Mouse (Mus musculus) CD8-positive naive resting alpha-beta T cell, adult 2 months (primary cell): ENCODE results near the gene Snx17.
"Not testable (repeated sequence)": the region's sequence is repeated elsewhere in the genome, so short reads cannot be mapped to it uniquely, and the experiment has no call there.

Experiments used
- DNase-seq, 2 experiments: peaks; one replicate each; pipeline ENCODE4 v3.0.0; 2022; ENCODE audit warnings: low read depth in 2 of 2, low spot score in 2 of 2

The Snx17 gene

DNA sequence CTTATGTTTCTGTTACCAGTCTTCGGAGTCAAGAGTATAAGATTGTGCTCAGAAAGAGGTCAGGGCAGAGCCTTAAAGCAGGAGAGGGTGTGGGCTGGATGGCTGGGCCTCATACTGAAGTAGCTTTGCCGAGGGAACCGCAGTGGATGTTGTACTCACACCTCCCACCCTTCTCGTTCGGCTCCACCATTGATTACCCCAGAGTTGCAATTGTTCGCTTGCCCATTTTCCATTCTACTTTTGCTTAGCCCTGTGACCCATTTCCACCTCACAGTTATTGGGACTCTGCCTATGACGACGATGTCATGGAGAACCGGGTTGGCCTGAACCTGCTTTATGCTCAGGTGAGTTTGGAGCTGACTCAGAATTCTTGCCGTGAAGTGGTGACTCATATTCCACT, 3.2 kb downstream of the Snx17 start:
- DNase-seq = no peak

DNA sequence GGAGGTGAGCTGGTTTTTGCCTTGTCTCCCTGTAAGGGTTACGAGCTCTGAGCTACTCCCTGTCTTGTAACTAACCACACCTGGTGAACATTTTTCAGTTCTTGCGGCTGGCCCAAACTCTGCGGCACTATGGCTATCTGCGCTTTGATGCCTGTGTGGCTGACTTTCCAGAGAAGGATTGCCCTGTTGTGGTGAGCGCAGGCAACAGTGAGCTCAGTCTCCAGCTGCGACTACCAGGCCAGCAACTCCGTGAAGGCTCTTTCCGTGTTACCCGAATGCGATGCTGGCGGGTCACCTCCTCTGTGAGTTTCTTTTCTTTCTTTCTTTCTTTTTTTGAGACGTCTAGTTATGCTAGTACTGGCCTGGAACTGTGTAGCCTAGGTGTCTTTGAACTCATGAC, 4.0 kb downstream of the Snx17 start:
- DNase-seq = no peak

DNA sequence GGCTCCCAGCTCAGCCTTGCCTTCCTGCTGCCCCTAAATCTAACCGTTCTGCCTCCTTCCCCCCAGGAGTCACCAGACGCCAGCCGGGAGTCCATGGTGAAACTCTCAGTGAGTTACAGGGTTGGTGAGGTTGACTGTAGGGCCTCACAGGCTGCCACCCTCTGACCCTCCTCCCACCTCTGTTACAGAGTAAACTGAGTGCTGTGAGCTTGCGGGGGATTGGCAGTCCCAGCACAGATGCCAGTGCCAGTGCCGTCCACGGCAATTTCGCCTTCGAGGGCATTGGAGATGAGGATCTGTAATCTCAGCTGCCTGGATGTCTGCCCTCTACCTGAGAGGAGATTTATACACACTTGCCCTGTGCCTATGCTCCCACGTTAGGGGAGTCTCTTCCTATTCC, 5.1 kb downstream of the Snx17 start:
- DNase-seq = no peak

DNA sequence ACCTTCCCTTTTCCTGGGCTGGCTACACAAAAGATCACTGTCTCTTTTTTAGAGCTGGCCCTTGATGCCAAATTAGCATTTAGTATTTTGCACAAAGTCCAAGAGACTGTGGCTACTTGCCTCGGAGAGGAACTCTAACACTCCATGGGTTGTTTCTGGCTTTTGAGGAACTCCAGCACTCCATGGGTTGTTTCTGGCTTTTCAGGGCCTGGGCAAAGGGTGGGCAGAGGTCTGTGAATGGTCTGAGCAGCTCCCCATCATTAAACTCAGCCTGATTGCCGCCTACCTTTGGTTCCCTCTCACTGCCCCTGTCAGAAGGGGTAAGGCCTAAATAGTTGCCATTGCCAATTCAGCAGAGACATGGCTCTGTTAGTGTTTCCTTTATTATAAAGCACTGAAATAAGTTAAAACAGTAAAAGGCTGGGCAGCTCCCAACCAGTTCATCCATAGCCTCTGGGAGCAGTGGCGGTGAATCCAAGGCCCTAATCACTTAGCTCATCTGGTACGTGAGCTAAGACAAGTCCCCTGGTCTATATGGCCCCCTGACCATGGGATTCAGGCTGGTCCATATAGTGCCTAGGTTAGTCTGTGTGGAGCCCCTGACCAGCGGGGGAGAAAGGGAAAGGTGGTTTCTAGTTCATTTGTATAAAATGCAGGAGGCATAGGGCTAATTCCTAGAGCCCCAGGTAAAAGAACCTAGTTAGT, 5.7 kb downstream of the Snx17 start:
- DNase-seq = no peak

DNA sequence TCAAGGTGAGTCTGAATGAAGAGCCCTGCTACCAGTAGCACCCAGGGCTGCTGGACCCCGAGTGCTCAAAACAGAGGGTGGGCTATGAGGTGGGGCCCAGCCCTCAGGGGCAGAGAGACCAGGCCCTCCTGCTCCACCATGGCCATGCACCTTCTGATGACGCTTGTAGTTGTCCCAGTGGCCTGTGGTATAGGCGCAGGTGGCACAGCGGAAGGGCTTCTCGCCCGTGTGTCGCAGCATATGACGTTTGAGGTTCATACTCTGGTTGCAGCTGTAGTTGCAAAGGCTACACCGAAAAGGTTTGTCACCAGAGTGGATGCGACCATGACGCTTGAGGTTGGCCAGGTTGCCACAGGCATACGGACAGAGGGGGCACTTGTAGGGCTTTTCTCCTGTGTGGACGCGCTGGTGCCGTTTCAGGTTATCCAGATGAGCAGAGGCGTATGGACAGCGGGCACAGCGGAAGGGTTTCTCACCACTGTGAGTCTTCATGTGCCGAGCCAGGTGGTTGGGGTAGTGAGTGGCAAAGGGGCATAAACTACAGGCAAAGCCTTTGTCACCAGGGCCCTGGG, 6.4 kb downstream of the Snx17 start:
- no peak for DNase-seq

DNA sequence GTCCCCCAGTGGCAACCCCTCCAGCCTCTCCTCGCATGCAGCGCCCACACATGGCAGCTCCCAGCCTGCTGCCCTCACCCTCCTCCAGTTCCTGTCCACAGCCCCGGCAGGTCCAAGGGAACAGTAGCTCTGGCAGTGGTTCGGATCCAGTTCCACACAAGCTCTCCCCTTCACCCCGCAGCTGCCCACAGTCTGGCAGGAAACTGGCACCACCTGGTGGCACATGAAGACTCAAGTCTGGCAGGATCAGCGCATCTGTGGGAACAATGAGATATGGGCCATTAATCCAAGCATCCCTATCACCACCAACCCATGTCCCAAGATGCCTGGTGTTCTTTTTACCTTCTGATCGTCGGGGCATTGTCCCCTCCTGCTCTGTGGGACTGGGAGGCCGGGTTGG, 6.9 kb downstream of the Snx17 start:
- DNase-seq = no peak

DNA sequence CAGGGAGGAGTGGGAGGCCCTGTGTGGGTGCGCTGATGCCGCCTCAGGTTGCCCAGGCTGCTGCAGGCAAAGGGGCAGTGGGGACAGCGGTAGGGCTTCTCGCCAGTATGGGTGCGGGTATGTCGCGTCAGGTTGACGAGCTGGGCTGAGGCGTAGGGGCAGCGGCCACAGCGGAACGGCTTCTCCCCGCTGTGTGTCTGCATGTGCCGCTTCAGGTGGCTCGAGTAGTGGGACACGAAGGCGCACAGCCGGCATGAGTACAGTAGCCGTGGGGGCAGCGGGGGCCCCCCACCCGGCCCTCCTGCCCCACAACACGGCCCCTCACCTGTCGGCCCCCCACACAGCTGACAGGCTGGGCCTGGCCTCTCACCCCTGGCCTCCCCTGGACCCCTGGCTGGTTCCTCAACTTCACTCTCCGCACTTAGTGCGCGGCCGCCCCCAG, 7.3 kb downstream of the Snx17 start:
- no peak for DNase-seq

DNA sequence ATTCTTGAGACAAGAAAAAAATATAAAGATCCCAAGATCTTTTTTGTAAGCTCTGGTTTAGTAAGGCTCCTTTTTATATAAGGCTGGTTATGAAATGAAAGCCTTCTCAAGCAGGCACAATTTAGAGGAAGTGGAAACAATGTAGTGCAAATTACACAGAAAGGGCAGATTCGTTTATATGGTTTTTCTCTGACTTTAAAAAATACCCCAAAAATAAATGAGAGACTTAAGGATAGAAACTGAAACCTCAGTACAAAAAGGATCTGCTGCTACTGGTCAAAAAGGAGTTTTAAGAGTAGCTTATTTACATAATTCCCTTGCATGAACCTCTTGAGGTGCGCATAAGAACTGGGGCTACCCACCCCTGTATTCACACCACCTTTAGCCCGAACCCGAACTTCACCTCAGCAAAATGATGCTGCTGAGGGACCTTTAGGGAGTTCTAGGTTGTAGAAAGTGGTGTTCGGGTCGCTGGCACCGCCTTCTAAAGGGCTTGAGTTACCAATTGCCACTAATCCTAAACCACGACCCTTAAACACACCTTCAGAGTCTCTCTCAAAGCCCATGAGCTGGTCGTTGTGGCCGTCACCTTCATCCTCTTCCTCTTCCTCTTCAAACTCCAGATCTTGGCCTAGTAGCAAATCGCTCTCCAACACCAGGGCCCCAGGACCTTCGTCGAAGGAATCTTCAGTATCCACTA, 8.2 kb downstream of the Snx17 start:
- DNase-seq = no peak

DNA sequence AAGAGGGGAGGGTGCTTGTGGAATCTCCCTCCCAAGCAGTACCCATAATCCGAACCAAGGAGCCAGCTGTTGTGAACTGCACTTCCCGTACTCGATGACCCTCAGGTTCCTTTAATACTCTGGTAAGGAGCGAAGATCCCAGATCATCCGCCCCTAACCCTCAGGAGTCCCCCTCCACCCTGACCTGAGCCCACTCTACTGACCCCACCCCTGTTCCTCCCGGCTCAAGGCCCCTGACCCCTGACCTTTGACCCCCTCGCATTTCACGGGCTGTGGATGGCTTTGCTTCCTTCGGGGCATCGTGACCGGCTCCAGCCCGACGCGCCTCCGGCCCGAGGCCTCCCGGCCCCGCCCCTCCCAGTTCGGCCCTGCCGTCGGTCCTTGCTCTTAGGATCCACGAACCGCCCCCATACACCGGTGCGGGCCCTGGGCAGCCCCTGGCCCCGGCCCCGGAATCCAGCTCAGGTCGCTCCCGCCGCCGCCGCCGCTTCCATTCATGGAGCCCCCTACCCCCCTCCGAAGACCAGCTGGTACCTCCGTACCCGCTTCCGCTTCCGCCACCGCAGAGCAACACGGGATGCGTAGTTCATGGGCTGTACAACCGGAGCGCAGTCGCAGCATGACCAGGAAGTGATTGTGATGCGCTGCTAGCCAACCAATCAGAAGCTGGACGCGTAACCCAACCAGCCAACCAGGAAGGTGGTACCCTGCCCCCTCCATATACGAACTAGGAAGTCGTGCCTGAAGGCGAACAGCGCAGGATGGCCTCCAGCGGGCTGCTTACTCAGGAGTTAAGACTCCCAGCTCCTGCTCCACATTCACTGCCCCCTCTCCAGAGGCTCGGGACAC, 8.9 kb downstream of the Snx17 start, which contains the start of gene Zfp513:
TSS of gene Zfp513 (minus strand) at position 562 of the 849 bp plus-strand sequence.
- DNase-seq = peak; percentile 89 to 90

DNA sequence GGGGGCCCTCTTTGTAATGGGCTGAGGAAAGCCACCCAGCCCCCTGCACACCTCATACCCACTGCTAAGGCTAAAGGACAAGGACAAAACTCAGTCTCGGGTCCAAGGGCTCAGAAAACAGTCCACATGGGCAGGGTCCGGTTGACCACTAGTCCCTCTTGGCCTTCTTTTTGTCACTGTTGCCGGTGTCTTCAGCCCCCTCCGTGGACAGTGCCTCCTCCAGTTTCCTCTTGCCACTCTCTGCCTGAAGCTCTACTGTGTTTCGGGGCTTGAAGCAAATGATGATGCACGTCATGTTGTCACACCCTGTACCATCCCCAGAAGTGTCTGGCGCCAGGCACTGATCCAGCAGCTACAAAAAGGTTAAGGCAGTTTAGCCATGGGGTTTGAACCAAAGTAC, 9.9 kb downstream of the Snx17 start:
- DNase-seq = no peak

DNA sequence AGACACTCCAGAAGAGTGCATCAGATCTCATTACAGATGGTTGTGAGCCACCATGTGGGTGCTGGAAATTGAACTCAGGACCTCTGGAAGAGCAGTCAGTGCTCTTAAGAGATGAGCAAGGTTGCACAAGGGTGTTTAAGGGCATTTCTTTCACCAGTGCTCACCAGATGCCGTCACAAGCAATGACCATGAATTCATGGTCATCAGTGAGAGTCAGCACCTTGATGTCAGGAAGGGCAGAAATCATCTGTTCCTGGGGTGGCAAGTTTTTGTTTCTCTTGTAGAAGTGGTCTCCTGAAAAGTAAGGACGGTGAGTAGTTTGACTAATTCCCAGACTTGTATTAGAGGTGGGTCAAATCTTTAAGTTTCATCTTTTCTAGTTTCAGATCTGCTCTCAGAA, 10.8 kb downstream of the Snx17 start:
- no peak for DNase-seq

DNA sequence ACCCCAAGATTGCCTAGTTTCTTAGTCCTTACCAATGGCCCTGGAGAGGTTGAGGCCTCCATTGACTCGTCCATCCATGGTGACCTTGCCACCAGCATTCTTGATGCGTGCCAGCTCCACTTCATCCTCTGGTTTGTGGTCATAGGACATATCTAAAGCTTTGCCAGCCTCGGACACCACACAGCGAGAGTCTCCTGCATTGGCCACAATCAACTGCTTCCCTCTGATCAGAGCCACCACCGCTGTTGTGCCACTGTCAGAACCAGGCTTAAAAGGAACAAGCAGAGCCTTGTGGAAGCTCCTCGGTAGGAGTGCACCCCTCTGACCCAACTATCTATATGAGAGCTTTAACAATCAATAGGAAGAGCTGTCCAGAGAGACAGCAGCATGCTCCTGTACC, 11.4 kb downstream of the Snx17 start:
- DNase-seq = no peak

DNA sequence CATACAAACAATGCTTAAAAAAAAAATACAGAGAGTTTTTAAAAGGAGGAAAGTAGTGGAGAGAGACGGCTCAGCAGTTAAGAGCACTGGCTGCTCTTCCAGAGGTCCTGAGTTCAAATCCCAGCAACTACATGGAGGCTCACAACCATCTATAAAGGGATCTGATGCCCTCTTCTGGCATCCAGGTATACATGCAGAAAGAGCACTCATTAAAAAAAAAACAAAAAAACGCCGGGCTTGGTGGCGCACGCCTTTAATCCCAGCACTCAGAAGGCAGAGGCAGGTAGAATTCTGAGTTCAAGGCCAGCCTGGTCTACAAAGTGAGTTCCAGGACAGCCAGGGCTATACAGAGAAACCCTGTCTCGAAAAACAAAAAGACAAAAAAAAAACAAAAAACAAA, 23.5 kb downstream of the Snx17 start:
- not testable (repeated sequence) for DNase-seq

DNA sequence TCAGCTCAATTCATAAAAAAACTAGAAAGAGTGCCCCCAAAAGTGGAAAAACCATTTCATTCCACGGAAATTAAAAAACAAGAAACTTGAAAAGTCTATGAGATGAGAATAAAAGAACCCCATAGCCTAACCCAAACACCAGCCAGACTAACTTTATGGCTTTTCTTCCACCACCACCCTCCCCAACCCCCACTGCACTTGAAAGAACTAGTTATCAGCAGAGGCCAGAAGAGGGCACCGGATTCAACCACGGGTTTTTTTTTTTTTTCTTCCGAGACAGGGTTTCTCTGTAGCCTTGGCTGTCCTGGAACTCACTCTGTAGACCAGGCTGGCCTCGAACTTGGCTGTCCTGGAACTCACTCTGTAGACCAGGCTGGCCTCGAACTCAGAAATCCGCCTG, 25.3 kb downstream of the Snx17 start:
- DNase-seq = no peak

DNA sequence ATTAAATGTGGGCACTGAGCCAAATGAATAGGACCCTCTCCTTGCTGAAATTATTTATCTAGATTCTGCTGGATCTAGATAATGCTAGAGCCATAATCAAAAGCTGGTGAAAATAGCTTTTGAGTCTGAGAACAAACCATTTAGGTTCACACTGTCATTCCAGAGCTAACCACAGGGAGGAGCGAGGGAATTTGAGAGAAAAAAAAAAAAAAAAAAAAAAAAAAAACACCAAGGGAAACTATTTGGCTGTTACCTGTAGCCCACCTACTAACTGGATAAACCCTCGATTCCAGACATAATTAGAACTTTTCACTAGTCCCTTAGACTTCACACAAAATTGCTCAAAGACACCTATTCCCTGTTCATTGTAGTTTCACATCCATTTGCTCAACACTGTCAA, 26.0 kb downstream of the Snx17 start:
- no peak for DNase-seq

DNA sequence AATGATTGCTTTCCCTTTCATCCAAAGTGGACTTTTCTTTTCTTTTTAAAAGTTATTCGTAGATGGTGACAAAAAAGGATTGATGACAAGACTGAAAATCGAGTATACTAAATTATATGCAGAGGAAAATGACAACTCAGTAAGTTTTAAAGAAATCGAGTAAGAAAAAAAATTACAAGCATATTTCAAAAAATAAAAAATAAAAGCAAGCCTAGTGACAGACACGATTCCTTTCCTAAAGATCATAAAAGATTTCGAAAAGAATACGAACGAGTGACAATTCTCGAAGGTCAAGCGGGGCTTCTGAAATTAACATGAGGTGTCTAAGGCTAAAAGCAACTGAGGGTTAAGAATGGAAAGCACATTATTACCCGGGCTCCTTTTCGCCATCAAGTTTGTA, 26.4 kb downstream of the Snx17 start:
- no peak for DNase-seq

DNA sequence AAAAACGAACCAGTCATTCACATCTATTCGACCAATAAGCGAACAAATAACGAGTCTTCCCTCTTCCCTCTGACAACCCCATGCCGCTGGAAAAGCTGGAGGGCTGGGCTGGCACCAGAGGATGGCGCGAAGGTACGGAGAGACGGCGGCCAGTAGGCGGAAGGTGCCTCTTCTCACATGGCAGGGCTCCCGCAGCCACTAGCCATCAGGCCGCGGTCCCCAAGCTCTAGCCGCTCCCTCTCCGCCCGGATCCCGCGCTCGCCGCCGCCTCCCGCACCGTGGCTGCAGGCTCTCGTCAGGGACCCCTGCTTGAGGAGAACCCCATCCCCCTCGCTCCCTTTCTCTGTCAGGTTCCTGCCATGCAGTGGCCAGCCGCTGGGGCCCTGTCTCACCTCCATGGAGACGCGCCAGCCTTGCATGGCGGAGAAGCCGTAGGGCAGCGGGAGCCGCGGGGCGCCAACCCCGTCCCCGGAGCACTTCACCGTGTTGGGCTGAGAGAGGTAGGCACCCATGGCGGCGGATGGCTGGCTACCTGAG, 27.0 kb downstream of the Snx17 start:
- DNase-seq = no peak

DNA sequence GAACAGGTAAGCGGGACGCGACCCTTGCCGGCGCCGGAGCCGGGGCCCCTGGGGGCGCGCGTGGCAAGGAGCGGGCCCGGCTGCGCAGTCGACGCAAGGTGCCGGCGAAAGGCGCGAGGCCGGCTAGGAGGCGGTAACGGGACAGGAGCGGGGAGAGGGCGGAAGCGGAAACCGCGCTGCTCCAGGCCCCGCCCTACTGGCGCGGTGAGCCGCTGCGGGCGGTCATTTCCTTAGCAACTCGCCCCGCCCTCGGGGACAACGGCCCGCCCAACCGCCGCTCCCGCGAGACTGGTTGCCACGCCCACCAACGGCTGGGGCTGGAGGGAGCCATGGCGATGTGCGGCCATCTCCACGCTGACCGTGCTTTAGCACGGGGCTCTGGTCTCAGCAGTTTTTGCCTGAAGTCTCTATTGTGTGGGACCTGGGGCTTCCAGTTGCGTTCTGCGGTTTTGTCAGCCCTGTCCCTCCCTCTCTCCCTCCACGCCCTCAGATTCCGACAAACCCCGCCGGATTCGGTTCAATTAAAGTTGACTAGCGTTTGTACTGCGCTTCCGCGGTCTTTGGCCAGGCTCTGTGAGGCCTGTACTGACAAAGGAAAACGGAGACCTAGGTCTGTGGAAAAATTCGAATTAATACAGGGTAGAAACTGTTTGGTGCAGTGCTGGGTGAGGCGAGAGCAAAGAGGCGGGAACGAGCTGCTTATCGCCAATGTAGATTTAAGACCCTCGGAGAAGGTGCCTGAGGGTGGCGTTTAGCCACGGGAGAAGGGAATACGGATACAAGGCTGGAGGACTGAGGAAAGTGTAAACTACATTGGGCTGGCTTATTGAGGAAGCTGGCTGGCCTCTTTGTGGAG, 27.6 kb downstream of the Snx17 start, which contains the start of gene Ppm1g:
TSS of gene Ppm1g (minus strand) at position 240 of the 856 bp plus-strand sequence.
- peak; percentile 93 to 97 for DNase-seq

DNA sequence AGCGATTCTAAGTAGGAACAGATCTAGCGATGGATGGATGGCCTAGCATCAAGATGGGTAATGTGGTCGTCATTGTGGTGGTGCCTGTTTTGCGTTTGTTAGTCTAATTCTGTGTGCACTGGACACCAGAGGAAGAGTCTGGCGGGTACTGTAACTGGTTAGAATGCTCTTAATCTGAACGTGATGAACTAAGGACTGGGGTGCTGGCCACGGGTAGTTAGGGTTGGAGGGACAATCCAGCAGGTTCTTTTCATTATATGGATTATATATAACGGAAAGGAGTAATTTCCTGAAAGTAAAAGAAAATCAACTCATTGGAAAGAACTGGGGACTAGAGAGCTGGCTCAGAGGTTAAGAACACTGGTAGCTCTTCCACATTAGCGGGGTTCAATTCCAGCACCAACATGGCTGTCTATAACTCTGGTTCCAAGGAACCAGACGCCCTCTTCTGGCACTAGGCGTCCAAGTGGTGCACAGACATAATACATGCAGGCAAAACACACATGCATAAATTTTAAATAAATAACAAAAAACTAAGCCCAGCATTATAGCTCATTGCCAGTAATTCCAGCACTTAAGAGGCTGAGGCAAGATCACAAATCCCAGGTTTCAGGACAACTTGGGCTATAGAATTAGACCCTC, 28.4 kb downstream of the Snx17 start:
- no peak for DNase-seq

DNA sequence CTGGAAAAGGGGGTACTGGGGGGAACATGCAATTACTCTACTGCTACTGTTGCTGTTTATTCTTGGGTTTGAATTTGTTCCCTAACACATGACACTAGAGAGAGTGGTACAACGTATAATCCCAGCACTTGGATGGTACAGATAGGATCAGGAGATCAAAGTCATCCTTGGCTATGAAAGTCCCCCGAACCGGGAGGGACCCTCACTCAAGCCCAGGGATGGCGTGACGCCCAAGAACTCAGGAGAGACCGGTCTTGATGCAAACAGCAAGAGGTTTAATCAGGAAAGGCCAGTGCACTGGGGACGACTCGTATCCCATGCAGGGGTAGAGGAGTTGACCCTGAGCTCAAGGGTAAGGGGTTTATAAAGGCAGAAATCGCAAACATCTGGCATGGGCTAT, 29.7 kb downstream of the Snx17 start:
- DNase-seq = no peak
